Mouse (Mus musculus): ENCODE measurements around the gene Phpt1. TPM values are rescaled to one million over a fixed set of nuclear protein-coding genes. Genes with fewer than 3 reads are reported as not detected.

The Phpt1 gene
- polyA plus RNA-seq (2012; rRNA removed) = 20.9 and 24.9 TPM in 2 replicates

DNA sequence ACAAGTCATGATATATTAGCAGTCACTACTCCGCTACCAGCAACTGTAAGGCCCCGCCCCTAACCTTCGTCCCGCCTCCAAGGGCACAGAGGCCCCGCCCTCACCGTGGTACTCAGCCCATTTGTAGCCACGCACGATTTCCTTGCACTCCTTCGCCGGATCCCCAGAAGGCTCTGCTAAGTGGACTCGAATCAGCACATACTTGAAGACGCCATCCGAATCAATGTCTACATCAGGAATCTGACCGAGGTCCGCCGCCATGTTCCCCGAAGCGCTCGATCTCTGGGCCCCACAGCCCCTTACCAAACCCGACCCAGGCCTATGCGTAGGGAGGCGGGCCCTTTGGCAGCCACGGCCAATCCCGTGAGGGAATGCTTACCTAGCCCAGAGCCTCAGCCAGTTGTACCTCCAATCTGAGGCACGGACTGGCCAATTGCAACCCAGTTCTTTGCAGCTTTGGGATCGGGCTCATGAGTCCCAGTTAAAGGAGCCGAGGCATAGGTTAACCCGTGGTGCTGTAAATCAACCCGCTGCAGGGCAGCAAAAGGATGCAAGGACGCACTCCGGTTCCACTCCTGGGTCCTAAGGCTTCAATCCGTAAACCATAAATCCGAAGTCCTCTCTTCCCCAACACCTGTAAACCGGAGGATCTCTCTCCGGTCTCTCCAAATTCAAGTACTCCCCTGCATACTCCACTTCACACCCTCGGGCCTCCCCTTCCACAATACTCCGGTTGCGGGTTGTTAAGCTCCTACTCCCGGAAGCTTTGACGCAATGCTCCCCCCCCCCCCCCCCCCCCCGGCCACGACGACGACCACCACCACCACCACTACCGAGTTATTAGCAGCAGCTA is at the start of gene Phpt1, which contains the start of gene Mamdc4:
Gene Phpt1 (minus strand): TSS at position 646 of the 853 bp plus-strand sequence.
Gene Mamdc4 (minus strand): TSS at position 267 of the 853 bp plus-strand sequence.

DNA sequence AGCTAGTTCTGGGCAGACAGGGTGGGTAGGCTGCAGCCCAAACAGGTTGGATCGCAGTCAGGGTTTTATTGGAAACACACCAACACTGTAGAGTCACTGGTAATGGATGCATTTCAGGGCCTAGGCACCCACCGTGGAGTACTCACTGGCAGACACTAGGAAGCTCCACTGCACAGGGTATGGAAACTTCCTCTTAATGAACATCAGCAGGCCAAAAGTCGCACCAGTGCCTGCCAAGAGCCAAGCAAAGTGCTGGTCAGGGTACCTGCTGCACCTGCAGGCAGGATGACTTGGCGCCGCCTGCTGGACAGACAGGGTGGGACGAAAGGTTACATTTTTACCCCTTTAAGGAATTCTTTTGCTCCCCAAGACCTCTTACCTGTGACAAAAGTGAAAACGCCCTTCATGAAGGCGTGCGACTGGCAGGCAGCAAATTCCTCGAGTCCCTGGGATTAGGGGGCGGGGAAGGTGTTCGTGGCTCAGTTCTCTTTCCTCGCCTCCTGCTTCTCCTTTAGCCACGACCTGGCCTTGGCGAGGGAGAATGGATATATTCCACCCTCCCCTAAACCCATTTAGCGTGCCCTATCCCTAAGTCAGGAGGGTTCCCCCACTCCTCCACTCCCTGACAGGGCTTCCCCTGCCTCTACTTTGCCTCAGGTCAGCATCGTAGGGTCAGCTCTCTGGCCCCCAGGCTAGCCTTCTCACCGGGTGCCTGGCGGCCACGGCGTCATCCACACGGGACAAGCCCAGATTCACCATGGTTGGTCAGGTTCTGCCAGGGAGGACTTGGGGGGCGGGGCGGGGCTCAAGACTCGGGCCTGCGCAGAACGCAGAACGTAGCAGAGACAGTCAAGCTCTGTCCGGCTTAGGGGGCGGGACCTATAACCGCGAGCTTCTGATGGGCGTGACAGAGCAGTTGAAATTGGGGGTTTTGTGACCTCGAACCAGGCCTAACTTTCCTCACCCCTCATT is 46.5 kb upstream of the Phpt1 start, which contains the start of gene Tmem141:
Gene Tmem141 (minus strand): TSS at position 777 of the 972 bp plus-strand sequence.

DNA sequence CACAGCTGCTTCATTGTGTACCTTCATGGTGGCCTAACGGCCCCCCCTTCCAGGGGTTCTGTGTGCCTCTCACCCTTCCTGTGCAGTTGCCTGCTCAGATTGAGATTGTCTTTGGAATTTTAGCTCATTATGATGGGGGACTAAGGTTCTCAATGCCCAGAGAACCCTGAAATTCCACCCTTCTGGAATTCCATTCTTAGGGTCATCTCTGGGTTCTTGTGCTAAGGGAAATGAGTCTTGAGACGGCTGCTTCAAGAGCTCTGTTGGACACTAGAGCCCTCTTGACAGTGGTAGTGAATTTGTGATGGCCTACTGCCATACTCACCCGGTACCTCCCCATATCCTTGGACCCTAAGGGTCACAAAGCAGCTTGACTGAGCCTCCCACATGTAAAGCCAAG is 42.6 kb upstream of the Phpt1 start, which contains the start of gene Ccdc183:
Gene Ccdc183 (minus strand): TSS at position 101 of the 400 bp plus-strand sequence.

DNA sequence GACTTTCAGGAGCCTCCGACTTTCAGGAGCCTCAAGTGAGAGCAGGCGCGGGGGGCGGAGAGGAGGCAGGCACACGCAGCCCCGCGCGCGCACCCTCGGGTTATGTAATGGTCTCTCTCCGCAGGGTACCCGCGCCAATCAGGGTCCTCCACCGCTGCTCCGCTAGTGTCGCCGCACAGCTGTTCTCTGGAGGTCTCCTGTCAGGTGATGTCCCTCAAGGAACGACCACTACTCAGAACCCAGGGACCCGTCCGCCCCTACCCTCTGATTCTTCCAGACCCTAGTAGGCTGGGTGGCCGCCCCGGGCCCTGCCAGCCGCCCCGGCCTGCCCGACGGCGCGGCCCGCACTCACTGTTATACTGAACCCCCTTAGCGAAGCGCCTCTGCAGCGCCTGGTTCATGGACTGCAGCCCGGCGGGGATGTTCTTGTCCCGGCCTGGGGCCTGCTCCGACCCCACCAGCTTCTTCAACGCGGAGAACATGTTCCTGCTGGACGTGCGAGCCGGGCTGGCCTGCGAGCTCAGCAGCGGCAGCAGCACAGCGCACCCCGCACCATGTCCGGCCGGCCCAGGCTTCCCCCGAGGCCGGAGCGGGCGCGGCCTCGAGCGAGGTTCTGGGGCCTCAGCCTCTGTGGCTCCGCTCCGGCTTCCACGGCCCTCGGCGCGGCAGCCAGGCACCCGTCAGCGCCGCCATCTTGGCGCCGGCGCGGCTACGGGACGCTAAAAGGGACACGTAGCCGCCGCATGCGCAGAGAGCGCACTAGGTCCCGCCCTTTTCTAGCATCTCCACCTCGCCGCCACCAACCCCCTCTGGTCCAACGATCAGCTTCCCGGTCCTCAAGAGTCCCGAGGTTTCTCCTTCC is 33.0 kb upstream of the Phpt1 start, which contains the start of gene Rabl6:
Gene Rabl6 (minus strand): TSS at position 761 of the 862 bp plus-strand sequence.

DNA sequence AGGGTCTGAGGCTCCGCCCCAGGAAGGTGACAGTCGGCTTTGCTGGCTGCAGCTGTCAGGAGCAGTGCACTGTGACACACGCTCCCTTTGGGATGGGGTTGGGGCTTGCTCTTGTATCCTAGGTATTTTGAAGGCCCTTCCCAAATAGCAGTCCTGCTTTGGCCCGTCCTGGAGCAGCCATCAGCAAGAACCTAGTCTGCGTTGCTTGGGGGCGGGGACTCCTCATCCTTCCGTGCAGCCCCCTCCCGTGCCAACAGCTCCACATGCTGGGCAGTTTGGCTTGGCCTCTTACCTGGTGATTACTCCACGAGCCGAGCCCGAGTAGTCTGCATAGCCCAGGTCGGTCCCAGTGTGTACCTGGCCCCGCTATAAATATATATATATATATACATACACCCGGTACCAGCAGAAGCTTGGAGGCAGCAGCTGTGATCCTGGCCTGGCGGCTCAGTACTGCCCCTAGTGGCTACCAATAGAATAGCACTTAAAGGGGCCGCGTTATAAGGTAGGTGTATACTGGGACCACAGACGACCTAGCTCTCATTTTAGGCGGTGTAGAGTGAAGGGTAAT is 6.4 kb upstream of the Phpt1 start, which contains the start of gene Ajm1:
Gene Ajm1 (minus strand): TSS at position 464 of the 571 bp plus-strand sequence.

DNA sequence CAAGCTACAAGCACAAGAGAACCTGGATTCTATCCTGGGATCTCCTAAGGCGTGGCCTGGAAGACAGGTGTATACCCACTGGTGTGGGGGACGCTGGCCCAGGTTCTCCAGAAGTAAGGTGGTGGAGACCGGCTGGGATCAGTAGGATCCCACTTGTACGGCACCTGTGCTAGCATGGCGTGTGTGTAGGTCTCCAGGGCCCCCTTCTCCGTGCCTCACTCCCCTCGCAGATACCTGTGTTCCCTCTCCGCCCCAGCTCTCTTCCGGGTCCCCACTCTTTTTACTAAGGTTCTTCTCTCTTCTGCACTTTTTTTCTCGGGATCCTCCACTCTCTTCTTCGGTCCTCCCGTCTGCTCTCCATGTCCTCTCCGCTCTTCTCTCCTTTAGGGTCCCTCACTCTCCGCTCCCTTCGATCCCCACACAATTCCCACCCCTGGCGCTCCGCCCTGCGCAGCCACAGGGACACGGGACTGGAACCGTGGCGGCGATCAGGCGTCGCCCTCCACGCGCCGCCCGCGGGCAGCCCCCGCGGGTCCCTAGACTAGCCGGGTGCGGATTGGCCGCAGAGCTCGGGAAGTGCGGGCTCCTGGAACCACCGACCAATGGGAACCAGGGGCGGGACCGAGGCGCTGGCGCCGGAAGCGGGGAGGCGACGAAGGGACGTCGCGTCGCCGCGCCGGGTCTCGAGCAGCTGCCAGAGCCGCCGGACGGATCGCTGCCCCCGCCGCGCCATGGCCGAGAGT is 17.6 kb downstream of the Phpt1 start, which contains the start of gene Edf1:
Gene Edf1 (plus strand): TSS at position 627 of the 743 bp plus-strand sequence.

DNA sequence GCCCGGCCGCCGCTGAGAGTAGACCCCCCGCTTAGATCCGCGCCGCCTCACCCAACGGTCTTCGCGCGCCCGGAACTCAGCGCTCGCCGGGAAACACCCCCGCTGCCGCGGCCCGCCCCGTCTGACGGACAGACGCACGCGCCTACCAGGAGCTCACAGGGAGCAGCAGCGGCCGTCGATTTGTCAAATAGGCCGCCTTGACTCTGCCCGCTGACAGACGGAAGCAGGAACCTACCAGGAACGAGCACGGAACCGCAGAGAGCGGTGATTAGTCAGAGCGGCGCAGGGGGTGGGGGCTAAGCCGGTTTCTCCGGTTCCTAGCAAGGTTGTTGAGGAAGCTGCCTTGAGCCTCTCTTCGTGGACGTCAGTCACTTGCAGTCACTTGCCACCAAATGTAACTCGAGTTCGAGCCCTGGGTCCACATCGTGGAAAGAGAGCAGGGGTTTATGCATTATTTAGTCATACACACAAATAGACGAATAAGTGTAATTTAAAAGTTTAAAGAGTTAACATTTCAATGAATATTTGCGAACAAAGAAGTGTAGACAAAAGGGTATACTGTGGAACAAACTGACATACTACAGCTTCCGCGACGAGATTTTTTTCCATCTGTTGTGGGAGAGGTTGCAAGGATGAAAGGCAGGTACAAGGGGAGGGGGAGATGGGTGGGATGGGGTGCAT is 28.1 kb downstream of the Phpt1 start, which contains the start of gene Traf2:
Gene Traf2 (minus strand): TSS at position 130 of the 681 bp plus-strand sequence.

Other genes starting within 250 kb of the Phpt1 start
- 15.6 and 17.3 TPM in 2 replicates for gene Man1b1, start 242.9 kb downstream of the Phpt1 start, polyA plus RNA-seq (2012; rRNA removed)
- 37.3 and 38.5 TPM in 2 replicates for gene Dpp7, start 218.9 kb downstream of the Phpt1 start, polyA plus RNA-seq (2012; rRNA removed)
- 53.2 and 76.3 TPM in 2 replicates for gene Uap1l1, start 209.5 kb downstream of the Phpt1 start, polyA plus RNA-seq (2012; rRNA removed)
- 24.4 and 27.1 TPM in 2 replicates for gene Sapcd2, start 202.9 kb downstream of the Phpt1 start, polyA plus RNA-seq (2012; rRNA removed)
- 66.7 and 73.6 TPM in 2 replicates for gene Entpd2, start 179.3 kb downstream of the Phpt1 start, polyA plus RNA-seq (2012; rRNA removed)
- 246 and 266 TPM in 2 replicates for gene Npdc1, start 175.9 kb downstream of the Phpt1 start, polyA plus RNA-seq (2012; rRNA removed)
- 0.19 and 0.25 TPM in 2 replicates for gene Fut7, start 152.0 kb downstream of the Phpt1 start, polyA plus RNA-seq (2012; rRNA removed)
- gene Abca2, start 146.5 kb downstream of the Phpt1 start, polyA plus RNA-seq (2012; rRNA removed) = 19.3 and 24.9 TPM in 2 replicates
- 1.6 and 2.1 TPM in 2 replicates for gene Clic3, start 118.4 kb downstream of the Phpt1 start, polyA plus RNA-seq (2012; rRNA removed)
- gene Paxx, start 114.1 kb downstream of the Phpt1 start, polyA plus RNA-seq (2012; rRNA removed) = 66.2 and 79.3 TPM in 2 replicates
- 0.21 and 0.37 TPM in 2 replicates for gene Ptgds, start 105.2 kb downstream of the Phpt1 start, polyA plus RNA-seq (2012; rRNA removed)
- not detected in 2 replicates for gene Lcn12, start 81.3 kb downstream of the Phpt1 start, polyA plus RNA-seq (2012; rRNA removed)
- 23.6 and 29.7 TPM in 2 replicates for gene Fbxw5, start 74.5 kb downstream of the Phpt1 start, polyA plus RNA-seq (2012; rRNA removed)
- 1.7 and 2.4 TPM in 2 replicates for gene C8g, start 73.5 kb downstream of the Phpt1 start, polyA plus RNA-seq (2012; rRNA removed)
- gene Traf2, start 28.3 kb downstream of the Phpt1 start, polyA plus RNA-seq (2012; rRNA removed) = 13.4 and 15.1 TPM in 2 replicates
- gene Edf1, start 17.4 kb downstream of the Phpt1 start, polyA plus RNA-seq (2012; rRNA removed) = 208 and 259 TPM in 2 replicates
- 3.1 and 10.3 TPM in 2 replicates for gene Mamdc4, start 379 bp downstream of the Phpt1 start, polyA plus RNA-seq (2012; rRNA removed)
- 2.2 and 2.4 TPM in 2 replicates for gene Ajm1, start 6.5 kb upstream of the Phpt1 start, polyA plus RNA-seq (2012; rRNA removed)
- gene Rabl6, start 33.3 kb upstream of the Phpt1 start, polyA plus RNA-seq (2012; rRNA removed) = 64.1 and 64.2 TPM in 2 replicates
- 0.07 TPM in 2 replicates for gene Ccdc183, start 42.5 kb upstream of the Phpt1 start, polyA plus RNA-seq (2012; rRNA removed)
- 20.6 and 23.5 TPM in 2 replicates for gene Tmem141, start 46.8 kb upstream of the Phpt1 start, polyA plus RNA-seq (2012; rRNA removed)
- gene Fcna, start 52.8 kb upstream of the Phpt1 start, polyA plus RNA-seq (2012; rRNA removed) = 9.5 and 10.1 TPM in 2 replicates
- gene Lcn8, start 77.9 kb upstream of the Phpt1 start, polyA plus RNA-seq (2012; rRNA removed) = not detected in 2 replicates
- not detected in 2 replicates for gene Lcn5, start 82.7 kb upstream of the Phpt1 start, polyA plus RNA-seq (2012; rRNA removed)
- gene Lcn6, start 101.6 kb upstream of the Phpt1 start, polyA plus RNA-seq (2012; rRNA removed) = not detected in 2 replicates
- not detected in 2 replicates for gene Lcn10, start 107.5 kb upstream of the Phpt1 start, polyA plus RNA-seq (2012; rRNA removed)
- gene Obp2a, start 124.8 kb upstream of the Phpt1 start, polyA plus RNA-seq (2012; rRNA removed) = not detected in 2 replicates
- gene Bmyc, start 131.5 kb upstream of the Phpt1 start, polyA plus RNA-seq (2012; rRNA removed) = 43.1 and 46.6 TPM in 2 replicates
- not detected in 2 replicates for gene Obp2b, start 161.8 kb upstream of the Phpt1 start, polyA plus RNA-seq (2012; rRNA removed)
- not detected in 2 replicates for gene Lcn3, start 190.3 kb upstream of the Phpt1 start, polyA plus RNA-seq (2012; rRNA removed)
- gene Lcn11, start 201.8 kb upstream of the Phpt1 start, polyA plus RNA-seq (2012; rRNA removed) = not detected in 2 replicates
- gene Gm13539, start 207.0 kb upstream of the Phpt1 start, polyA plus RNA-seq (2012; rRNA removed) = not detected in 2 replicates
- gene Glt6d1, start 240.6 kb upstream of the Phpt1 start, polyA plus RNA-seq (2012; rRNA removed) = not detected in 2 replicates
- not detected in 2 replicates for gene Lcn9, start 247.9 kb upstream of the Phpt1 start, polyA plus RNA-seq (2012; rRNA removed)